Mouse (Mus musculus): ENCODE results near the gene Dcun1d1. TPM values are rescaled to one million over a fixed set of nuclear protein-coding genes. Genes with fewer than 3 reads are reported as not detected.

The Dcun1d1 gene
- total RNA-seq, 1 experiment: 28.2 TPM

GRCm38 (mm10) chr3:35970441-35970840 lies 33.2 kb upstream of the Dcun1d1 start:
- TF ChIP-seq ZC3H11A (IDR thresholded peaks at IDR 0.05; ENCODE audit: borderline replicate concordance, low read depth, low read length) (no peak), MAFK (IDR thresholded peaks at IDR 0.05; ENCODE audit: insufficient read depth, low read depth, low read length) (no peak), ZNF384 (IDR thresholded peaks at IDR 0.05; ENCODE audit: low read depth, low read length) (no peak), CHD2 (IDR thresholded peaks at IDR 0.05; ENCODE audit: low read depth, low read length) (no peak), HCFC1 (IDR thresholded peaks at IDR 0.05; ENCODE audit: borderline replicate concordance, insufficient read depth, low read length) (no peak)
- Histone ChIP-seq H3K27ac (ENCODE audit: insufficient read depth, low read depth, low read length, poor library complexity, severe bottlenecking) (no peak overlapping the region), H3K36me3 (ENCODE audit: control insufficient read depth, insufficient read depth, low read length, poor library complexity, severe bottlenecking) (peaks cover 18% of the 10 kb centered on the region; the same call in 1 of the 2 replicates), H3K4me3 (ENCODE audit: insufficient read depth in 1 of 2, low read depth in 1 of 2, low read length in 2 of 2, poor library complexity in 1 of 2, severe bottlenecking in 1 of 2) (no peak overlapping the region), H3K4me1 (ENCODE audit: control insufficient read depth in 2 of 2, insufficient read depth in 2 of 2, low read length in 2 of 2, poor library complexity in 1 of 2) (peaks cover 0 to 5% of the 10 kb centered on the region in 2 experiments; a peak in 1 of 4 replicates), H3K9me3 (ENCODE audit: control insufficient read depth, insufficient read depth, low read depth, low read length) (no peaks in the 10 kb centered on the region), H3K9ac (ENCODE audit: insufficient read depth, low read depth, low read length, poor library complexity, severe bottlenecking) (no peak overlapping the region)
- no peak for DNase-seq (ENCODE audit: low read depth, low spot score)
- in situ Hi-C loops (cut with MboI; ENCODE audit: low sequenced_read_pairs in 2 of 2, unreplicated experiment in 2 of 2): loop anchor here in 1 of 2 experiments (10.0 kb wide), 2 partner anchors 174 to 276 kb away; no protein-coding TSS in a partner anchor

- peaks cover 15% of the 10 kb centered on the region; the same call in 1 of the 2 replicates for H3K36me3 ChIP-seq (ENCODE audit: control insufficient read depth, insufficient read depth, low read length, poor library complexity, severe bottlenecking)
- H3K27ac ChIP-seq (ENCODE audit: insufficient read depth, low read depth, low read length, poor library complexity, severe bottlenecking): no peak overlapping the region
- H3K4me1 ChIP-seq (ENCODE audit: control insufficient read depth in 2 of 2, insufficient read depth in 2 of 2, low read length in 2 of 2, poor library complexity in 1 of 2): no peaks in the 10 kb centered on the region
- no peak overlapping the region for H3K9ac ChIP-seq (ENCODE audit: insufficient read depth, low read depth, low read length, poor library complexity, severe bottlenecking)
- in situ Hi-C loops (cut with MboI; ENCODE audit: low sequenced_read_pairs in 2 of 2, unreplicated experiment in 2 of 2): no loop called here
- H3K4me3 ChIP-seq (ENCODE audit: insufficient read depth in 1 of 2, low read depth in 1 of 2, low read length in 2 of 2, poor library complexity in 1 of 2, severe bottlenecking in 1 of 2): no peak overlapping the region
- TF ChIP-seq ZNF384 (IDR thresholded peaks at IDR 0.05; ENCODE audit: low read depth, low read length) (no peak), ZC3H11A (IDR thresholded peaks at IDR 0.05; ENCODE audit: borderline replicate concordance, low read depth, low read length) (no peak), HCFC1 (IDR thresholded peaks at IDR 0.05; ENCODE audit: borderline replicate concordance, insufficient read depth, low read length) (no peak)
- no peaks in the 10 kb centered on the region for H3K9me3 ChIP-seq (ENCODE audit: control insufficient read depth, insufficient read depth, low read depth, low read length)
- DNase-seq (ENCODE audit: low read depth, low spot score): no peak
Measured at GRCm38 (mm10) chr3:35967366-35967921, 30.2 kb upstream of the Dcun1d1 start.

- Histone ChIP-seq H3K9ac (ENCODE audit: insufficient read depth, low read depth, low read length, poor library complexity, severe bottlenecking) (no peak overlapping the region), H3K9me3 (ENCODE audit: control insufficient read depth, insufficient read depth, low read depth, low read length) (no peaks in the 10 kb centered on the region), H3K27ac (ENCODE audit: insufficient read depth, low read depth, low read length, poor library complexity, severe bottlenecking) (no peak overlapping the region), H3K4me3 (ENCODE audit: insufficient read depth in 1 of 2, low read depth in 1 of 2, low read length in 2 of 2, poor library complexity in 1 of 2, severe bottlenecking in 1 of 2) (no peak overlapping the region), H3K4me1 (ENCODE audit: control insufficient read depth in 2 of 2, insufficient read depth in 2 of 2, low read length in 2 of 2, poor library complexity in 1 of 2) (no peaks in the 10 kb centered on the region), H3K36me3 (ENCODE audit: control insufficient read depth, insufficient read depth, low read length, poor library complexity, severe bottlenecking) (peaks cover 11% of the 10 kb centered on the region; the same call in 1 of the 2 replicates)
- no peak for DNase-seq (ENCODE audit: low read depth, low spot score)
- no peak for TF ChIP-seq CHD2 (IDR thresholded peaks at IDR 0.05; ENCODE audit: low read depth, low read length)
- in situ Hi-C loops (cut with MboI; ENCODE audit: low sequenced_read_pairs in 2 of 2, unreplicated experiment in 2 of 2): no loop called here
Measured at GRCm38 (mm10) chr3:35966493-35966892, 29.2 kb upstream of the Dcun1d1 start.

GRCm38 (mm10) chr3:35964928-35965327 lies 27.7 kb upstream of the Dcun1d1 start:
- TF ChIP-seq ZC3H11A (IDR thresholded peaks at IDR 0.05; ENCODE audit: borderline replicate concordance, low read depth, low read length) (no peak), HCFC1 (IDR thresholded peaks at IDR 0.05; ENCODE audit: borderline replicate concordance, insufficient read depth, low read length) (no peak), ZNF384 (IDR thresholded peaks at IDR 0.05; ENCODE audit: low read depth, low read length) (no peak), MAFK (IDR thresholded peaks at IDR 0.05; ENCODE audit: insufficient read depth, low read depth, low read length) (no peak), CHD2 (IDR thresholded peaks at IDR 0.05; ENCODE audit: low read depth, low read length) (no peak)

GRCm38 (mm10) chr3:35963921-35964320 lies 26.7 kb upstream of the Dcun1d1 start:
- Histone ChIP-seq H3K4me1 (ENCODE audit: control insufficient read depth in 2 of 2, insufficient read depth in 2 of 2, low read length in 2 of 2, poor library complexity in 1 of 2) (no peaks in the 10 kb centered on the region), H3K9ac (ENCODE audit: insufficient read depth, low read depth, low read length, poor library complexity, severe bottlenecking) (no peak overlapping the region), H3K27ac (ENCODE audit: insufficient read depth, low read depth, low read length, poor library complexity, severe bottlenecking) (no peak overlapping the region), H3K9me3 (ENCODE audit: control insufficient read depth, insufficient read depth, low read depth, low read length) (no peaks in the 10 kb centered on the region), H3K4me3 (ENCODE audit: insufficient read depth in 1 of 2, low read depth in 1 of 2, low read length in 2 of 2, poor library complexity in 1 of 2, severe bottlenecking in 1 of 2) (no peak overlapping the region), H3K36me3 (ENCODE audit: control insufficient read depth, insufficient read depth, low read length, poor library complexity, severe bottlenecking) (peaks cover 9% of the 10 kb centered on the region; the same call in 1 of the 2 replicates)
- in situ Hi-C loops (cut with MboI; ENCODE audit: low sequenced_read_pairs in 2 of 2, unreplicated experiment in 2 of 2): no loop called here
- TF ChIP-seq MAFK (IDR thresholded peaks at IDR 0.05; ENCODE audit: insufficient read depth, low read depth, low read length) (no peak), ZC3H11A (IDR thresholded peaks at IDR 0.05; ENCODE audit: borderline replicate concordance, low read depth, low read length) (no peak), CHD2 (IDR thresholded peaks at IDR 0.05; ENCODE audit: low read depth, low read length) (no peak)
- no peak for DNase-seq (ENCODE audit: low read depth, low spot score)

More at GRCm38 (mm10) chr3:35964928-35965327, 27.7 kb upstream of the Dcun1d1 start:
- in situ Hi-C loops (cut with MboI; ENCODE audit: low sequenced_read_pairs in 2 of 2, unreplicated experiment in 2 of 2): no loop called here
- H3K27ac ChIP-seq (ENCODE audit: insufficient read depth, low read depth, low read length, poor library complexity, severe bottlenecking): no peak overlapping the region
- H3K9me3 ChIP-seq (ENCODE audit: control insufficient read depth, insufficient read depth, low read depth, low read length): no peaks in the 10 kb centered on the region
- no peak overlapping the region for H3K4me3 ChIP-seq (ENCODE audit: insufficient read depth in 1 of 2, low read depth in 1 of 2, low read length in 2 of 2, poor library complexity in 1 of 2, severe bottlenecking in 1 of 2)
- no peaks in the 10 kb centered on the region for H3K4me1 ChIP-seq (ENCODE audit: control insufficient read depth in 2 of 2, insufficient read depth in 2 of 2, low read length in 2 of 2, poor library complexity in 1 of 2)
- DNase-seq (ENCODE audit: low read depth, low spot score): no peak
- H3K9ac ChIP-seq (ENCODE audit: insufficient read depth, low read depth, low read length, poor library complexity, severe bottlenecking): no peak overlapping the region
- H3K36me3 ChIP-seq (ENCODE audit: control insufficient read depth, insufficient read depth, low read length, poor library complexity, severe bottlenecking): peaks cover 8% of the 10 kb centered on the region; the same call in 1 of the 2 replicates
